Comparison of ENCODE assay signal across 8 mouse cellular contexts in the genomic region with DNA sequence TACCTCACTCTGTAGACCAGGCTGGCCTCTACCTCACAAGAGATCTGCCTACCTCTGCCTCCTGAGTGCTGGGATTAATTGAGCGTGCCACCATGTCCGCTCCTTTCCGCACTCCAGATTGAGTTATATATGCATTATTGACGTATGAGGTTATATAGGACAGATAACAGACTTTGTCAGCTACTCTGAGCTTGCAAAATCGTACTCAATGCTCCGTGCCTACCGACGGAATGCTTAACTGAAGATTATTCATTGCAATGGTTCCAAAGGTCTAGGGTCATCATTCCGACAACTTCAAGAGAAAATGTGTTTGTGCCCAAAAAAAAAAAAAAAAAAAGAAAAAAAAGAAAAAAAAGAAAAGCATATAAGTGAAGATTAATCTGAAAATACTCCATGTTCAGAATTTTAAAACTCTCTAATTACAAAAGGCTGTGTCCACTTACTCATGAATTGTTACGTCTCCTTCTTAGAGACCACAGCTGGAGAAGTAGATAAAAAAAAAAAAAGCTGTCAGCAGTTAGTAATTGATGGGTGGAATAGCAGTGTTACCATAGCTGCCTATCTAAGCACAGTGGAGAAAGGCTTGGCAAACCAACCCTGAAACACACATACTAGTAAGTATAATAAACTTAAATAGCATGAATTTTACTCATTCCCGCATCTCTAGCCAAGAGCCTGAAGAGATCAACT. TPM values are rescaled to one million over a fixed set of nuclear protein-coding genes. Genes with fewer than 3 reads are reported as not detected.
A peak's percentile ranks its signal among the peaks of the same experiment; 100 is the strongest.
DNase-seq lines count a peak whose midpoint lies in the region; ATAC-seq and TF ChIP-seq lines count a peak whose summit lies in the region.

No protein-coding gene starts in this region.

- 0 out of 2 replicates have a peak, but pooled peaks have one; percentile 16 for ATAC-seq in embryonic facial prominence, embryonic 13.5 days (ENCODE audit: insufficient number of reproducible peaks, insufficient read depth, low FRiP score, low TSS enrichment, low read depth)
- ATAC-seq in intestine, embryonic 15.5 days = peak; percentile 64

- H3K4me3 ChIP-seq in left cerebral cortex, adult 2 months = peak overlapping the region; percentile 87
- peak overlapping the region; percentile 79 for H3K4me3 ChIP-seq in embryonic facial prominence, embryonic 13.5 days
- H3K4me3 ChIP-seq in intestine, embryonic 15.5 days (replicated peaks) = peak overlapping the region; percentile 73
- H3K4me3 ChIP-seq in midbrain, embryonic 10.5 days = peak overlapping the region; percentile 88

- H3K4me2 ChIP-seq in embryonic facial prominence, embryonic 13.5 days = peak overlapping the region; percentile 67
- peak overlapping the region; percentile 70 for H3K4me2 ChIP-seq in intestine, embryonic 15.5 days (replicated peaks)

- WGBS in embryonic facial prominence, embryonic 13.5 days = 73% methylated on average over 11 of the region's 11 CpGs
- 41% methylated on average over 11 of the region's 11 CpGs for WGBS in intestine, embryonic 15.5 days
- WGBS in midbrain, embryonic 10.5 days = 69% methylated on average over 11 of the region's 11 CpGs

- no peak for DNase-seq in left cerebral cortex, adult 2 months (ENCODE audit: extremely low spot score in 1 of 2, low spot score in 2 of 2)
- DNase-seq in left cerebral cortex, postnatal 4 days = no peak
- DNase-seq in midbrain, embryonic 10.5 days (ENCODE audit: low spot score) = no peak
- no peak for DNase-seq in gastrocnemius, postnatal 25 days
- no peak for DNase-seq in spleen, adult 18-20 months
- no peak for DNase-seq in adrenal gland, adult 8-10 months

- H3K27ac ChIP-seq in left cerebral cortex, adult 2 months = peak overlapping the region; percentile 100
- peak overlapping the region; percentile 93 for H3K27ac ChIP-seq in embryonic facial prominence, embryonic 13.5 days
- H3K27ac ChIP-seq in intestine, embryonic 15.5 days = peak overlapping the region; percentile 98
- peak overlapping the region; percentile 97 for H3K27ac ChIP-seq in midbrain, embryonic 10.5 days (replicated peaks)

- no peak for TF ChIP-seq CTCF in left cerebral cortex, adult 2 months (IDR thresholded peaks at IDR 0.05)

- no peaks in the 10 kb centered on the region for H3K9me3 ChIP-seq in embryonic facial prominence, embryonic 13.5 days
- H3K9me3 ChIP-seq in intestine, embryonic 15.5 days = no peaks in the 10 kb centered on the region
- no peaks in the 10 kb centered on the region for H3K9me3 ChIP-seq in midbrain, embryonic 10.5 days (replicated peaks)

- intact Hi-C loops in left cerebral cortex, adult 2 months (cut with DNase I) = loop anchor here (1.0 to 10.0 kb wide), 3 partner anchors 12 to 971 kb away; partner anchors contain the start of gene Ccnb1
- intact Hi-C loops in left cerebral cortex, postnatal 4 days (cut with DNase I) = no loop called here

- H3K27me3 ChIP-seq in embryonic facial prominence, embryonic 13.5 days = no peaks in the 10 kb centered on the region
- H3K27me3 ChIP-seq in intestine, embryonic 15.5 days (replicated peaks) = no peaks in the 10 kb centered on the region
- H3K27me3 ChIP-seq in midbrain, embryonic 10.5 days (ENCODE audit: low read depth, poor library complexity, severe bottlenecking) = no peaks in the 10 kb centered on the region

- H3K9ac ChIP-seq in embryonic facial prominence, embryonic 13.5 days = peak overlapping the region; percentile 85
- H3K9ac ChIP-seq in intestine, embryonic 15.5 days = peak overlapping the region; percentile 92

- peaks cover 3% of the 10 kb centered on the region for H3K36me3 ChIP-seq in embryonic facial prominence, embryonic 13.5 days
- no peaks in the 10 kb centered on the region for H3K36me3 ChIP-seq in intestine, embryonic 15.5 days
- H3K36me3 ChIP-seq in midbrain, embryonic 10.5 days = peaks cover 7% of the 10 kb centered on the region

- peaks cover 12% of the 10 kb centered on the region for H3K4me1 ChIP-seq in embryonic facial prominence, embryonic 13.5 days
- peaks cover 9% of the 10 kb centered on the region for H3K4me1 ChIP-seq in intestine, embryonic 15.5 days (replicated peaks)
- peaks cover 12% of the 10 kb centered on the region for H3K4me1 ChIP-seq in midbrain, embryonic 10.5 days

RNA-seq across cellular contexts. Expression of gene Mrps36, which starts 1.0 kb away (rescaled TPM):
- total RNA-seq in left cerebral cortex, adult 2 months (2021) = 10 to 100 TPM; 51.1 to 51.6 TPM
- 10 to 100 TPM; 51.0 to 54.5 TPM for total RNA-seq in left cerebral cortex, postnatal 4 days (2021)
- polyA plus RNA-seq in embryonic facial prominence, embryonic 13.5 days (2015; fragmentation: Nextera tagmentation; extraction: Ambion mirVana) = 123 and 141 TPM in 2 replicates
- polyA plus RNA-seq in intestine, embryonic 15.5 days (2015; fragmentation: Nextera tagmentation; extraction: Ambion mirVana) = 253 and 271 TPM in 2 replicates
- 140 and 160 TPM in 2 replicates for polyA plus RNA-seq in midbrain, embryonic 10.5 days (2016; fragmentation: Nextera tagmentation; extraction: Ambion mirVana)
- total RNA-seq in gastrocnemius, postnatal 25 days (2021) = 100 to 1,000 TPM; 145 to 155 TPM
- 100 to 1,000 TPM in 1 of 4 experiments, 10 to 100 TPM in 3; 62.7 to 106 (median 84.0) TPM for total RNA-seq in adrenal gland, adult 8-10 months (2022)

RNA-seq across cellular contexts. Expression of gene Cdk7, which starts 12.8 kb away (rescaled TPM):
- total RNA-seq in left cerebral cortex, adult 2 months (2021) = 10 to 100 TPM; 37.4 to 43.9 TPM
- 10 to 100 TPM; 37.8 to 39.9 TPM for total RNA-seq in left cerebral cortex, postnatal 4 days (2021)
- 91.7 and 98.8 TPM in 2 replicates for polyA plus RNA-seq in embryonic facial prominence, embryonic 13.5 days (2015; fragmentation: Nextera tagmentation; extraction: Ambion mirVana)
- 78.4 and 79.1 TPM in 2 replicates for polyA plus RNA-seq in intestine, embryonic 15.5 days (2015; fragmentation: Nextera tagmentation; extraction: Ambion mirVana)
- 81.7 and 97.3 TPM in 2 replicates for polyA plus RNA-seq in midbrain, embryonic 10.5 days (2016; fragmentation: Nextera tagmentation; extraction: Ambion mirVana)
- total RNA-seq in gastrocnemius, postnatal 25 days (2021) = 10 to 100 TPM; 11.2 to 13.5 TPM
- 10 to 100 TPM; 45.1 to 57.7 (median 45.5) TPM for total RNA-seq in adrenal gland, adult 8-10 months (2022)

RNA-seq across cellular contexts. Expression of gene Cenph, which starts 32.2 kb away (rescaled TPM):
- 1 to 10 TPM in 1 of 2 experiments, under 1 TPM in 1; 0.75 to 1.1 TPM for total RNA-seq in left cerebral cortex, adult 2 months (2021)
- total RNA-seq in left cerebral cortex, postnatal 4 days (2021) = 1 to 10 TPM; 3.9 to 4.1 TPM
- polyA plus RNA-seq in embryonic facial prominence, embryonic 13.5 days (2015; fragmentation: Nextera tagmentation; extraction: Ambion mirVana) = 43.7 and 44.6 TPM in 2 replicates
- polyA plus RNA-seq in intestine, embryonic 15.5 days (2015; fragmentation: Nextera tagmentation; extraction: Ambion mirVana) = 30.8 and 31.4 TPM in 2 replicates
- polyA plus RNA-seq in midbrain, embryonic 10.5 days (2016; fragmentation: Nextera tagmentation; extraction: Ambion mirVana) = 58.9 and 67.0 TPM in 2 replicates
- not detected for total RNA-seq in gastrocnemius, postnatal 25 days (2021)
- total RNA-seq in adrenal gland, adult 8-10 months (2022) = under 1 TPM in 3 of 4 experiments, not detected in 1; 0.38 to 0.66 (median 0.55) TPM

RNA-seq across cellular contexts. Expression of gene Ccnb1, which starts 42.9 kb away (rescaled TPM):
- under 1 TPM; 0.84 TPM for total RNA-seq in left cerebral cortex, adult 2 months (2021)
- 1 to 10 TPM; 8.3 to 8.9 TPM for total RNA-seq in left cerebral cortex, postnatal 4 days (2021)
- 232 and 240 TPM in 2 replicates for polyA plus RNA-seq in embryonic facial prominence, embryonic 13.5 days (2015; fragmentation: Nextera tagmentation; extraction: Ambion mirVana)
- 204 and 217 TPM in 2 replicates for polyA plus RNA-seq in intestine, embryonic 15.5 days (2015; fragmentation: Nextera tagmentation; extraction: Ambion mirVana)
- polyA plus RNA-seq in midbrain, embryonic 10.5 days (2016; fragmentation: Nextera tagmentation; extraction: Ambion mirVana) = 451 and 479 TPM in 2 replicates
- total RNA-seq in gastrocnemius, postnatal 25 days (2021) = 1 to 10 TPM; 1.0 to 1.2 TPM
- total RNA-seq in adrenal gland, adult 8-10 months (2022) = 1 to 10 TPM in 3 of 4 experiments, under 1 TPM in 1; 0.97 to 3.7 (median 2.3) TPM
